ENCODE assay signal across 7 mouse cellular contexts in the genomic region with DNA sequence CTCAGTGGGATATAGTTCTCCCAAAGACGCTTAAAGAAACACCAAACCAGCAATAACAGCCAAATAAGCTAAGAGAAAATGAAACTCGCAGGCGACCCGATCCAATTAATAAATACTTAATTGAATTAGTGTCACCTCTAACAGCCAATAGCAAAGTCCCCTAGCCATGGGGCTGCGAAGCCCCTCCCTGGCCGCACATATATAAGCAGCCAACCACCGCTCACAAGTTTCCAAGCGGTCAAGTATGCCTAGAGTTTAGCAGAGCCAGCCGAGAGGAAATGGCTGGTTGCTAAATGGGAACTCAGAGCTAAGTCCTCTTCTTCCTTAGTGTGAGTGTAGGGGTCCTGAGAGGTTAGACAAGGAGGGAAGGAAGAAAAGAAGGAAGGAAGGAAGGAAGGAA. TPM values are rescaled to one million over a fixed set of nuclear protein-coding genes. Genes with fewer than 3 reads are reported as not detected.
DNase-seq lines count a peak whose midpoint lies in the region; ATAC-seq and TF ChIP-seq lines count a peak whose summit lies in the region.

Gene Eomes (plus strand): TSS at position 252 of the 400 bp plus-strand sequence.

- peak within 1 kb of the TSS; percentile 44 for H3K4me3 ChIP-seq in lung, embryonic 14.5 days (ENCODE audit: low read depth, low read length)
- H3K4me3 ChIP-seq in hindbrain, embryonic 16.5 days (ENCODE audit: low read length), result peak within 1 kb of the TSS; percentile 43
- H3K4me3 ChIP-seq in midbrain, postnatal 0 days (ENCODE audit: low read depth, low read length), result peak within 1 kb of the TSS; percentile 33

- no peak within 1 kb of the TSS for H3K27ac ChIP-seq in lung, embryonic 14.5 days (ENCODE audit: low read depth)
- no peak within 1 kb of the TSS for H3K27ac ChIP-seq in hindbrain, embryonic 16.5 days (ENCODE audit: low read depth, low read length)
- H3K27ac ChIP-seq in midbrain, postnatal 0 days (ENCODE audit: low read depth, low read length), result no peak within 1 kb of the TSS

- no peaks in the 10 kb centered on the region for H3K4me1 ChIP-seq in lung, embryonic 14.5 days (ENCODE audit: insufficient read depth)
- H3K4me1 ChIP-seq in hindbrain, embryonic 16.5 days (ENCODE audit: control insufficient read depth, insufficient read depth, low read depth, low read length), result peaks cover 19% of the 10 kb centered on the region
- H3K4me1 ChIP-seq in midbrain, postnatal 0 days (ENCODE audit: insufficient read depth, low read length), result no peaks in the 10 kb centered on the region

- peaks cover 87% of the 10 kb centered on the region for H3K27me3 ChIP-seq in lung, embryonic 14.5 days (ENCODE audit: insufficient read depth, low read length)
- H3K27me3 ChIP-seq in hindbrain, embryonic 16.5 days (replicated peaks; ENCODE audit: control insufficient read depth, insufficient read depth, low read length), result peaks cover 53% of the 10 kb centered on the region
- H3K27me3 ChIP-seq in midbrain, postnatal 0 days (ENCODE audit: insufficient read depth, low read length), result peaks cover 71% of the 10 kb centered on the region

- WGBS in lung, embryonic 14.5 days, result under 1% methylated on average over 9 of the region's 9 CpGs
- WGBS in hindbrain, embryonic 16.5 days, result 2% methylated on average over 9 of the region's 9 CpGs
- WGBS in midbrain, postnatal 0 days, result 2% methylated on average over 9 of the region's 9 CpGs

- DNase-seq in lung, embryonic 14.5 days, result peak; percentile 44
- DNase-seq in lung, postnatal 25 days (ENCODE audit: low spot score), result no peak
- peak; percentile 47 to 72 for DNase-seq in cerebellum, postnatal 25 days
- peak; percentile 61 for DNase-seq in midbrain, postnatal 0 days (ENCODE audit: low spot score)
- no peak for DNase-seq in adrenal gland, postnatal 25 days
- DNase-seq in ovary, postnatal 36 days (ENCODE audit: low spot score), result no peak

- H3K9ac ChIP-seq in lung, embryonic 14.5 days, result no peak within 1 kb of the TSS
- H3K9ac ChIP-seq in hindbrain, embryonic 16.5 days (ENCODE audit: low read depth, low read length), result peak within 1 kb of the TSS; percentile 48
- H3K9ac ChIP-seq in midbrain, postnatal 0 days (replicated peaks; ENCODE audit: low read length, poor library complexity, severe bottlenecking), result no peak within 1 kb of the TSS

- no peak for TF ChIP-seq CTCF in lung, embryonic 14.5 days (IDR thresholded peaks at IDR 0.05; ENCODE audit: low read depth)
- no peak for TF ChIP-seq CTCF in midbrain, postnatal 0 days (IDR thresholded peaks at IDR 0.05)

- H3K9me3 ChIP-seq in lung, embryonic 14.5 days (ENCODE audit: low read depth, low read length), result no peaks in the 10 kb centered on the region
- H3K9me3 ChIP-seq in hindbrain, embryonic 16.5 days (ENCODE audit: control insufficient read depth, low read length), result no peaks in the 10 kb centered on the region
- no peaks in the 10 kb centered on the region for H3K9me3 ChIP-seq in midbrain, postnatal 0 days (ENCODE audit: low read length)

- peak within 1 kb of the TSS; percentile 72 for H3K4me2 ChIP-seq in lung, embryonic 14.5 days
- H3K4me2 ChIP-seq in hindbrain, embryonic 16.5 days (ENCODE audit: low read length), result peak within 1 kb of the TSS; percentile 61
- peak within 1 kb of the TSS; percentile 45 for H3K4me2 ChIP-seq in midbrain, postnatal 0 days (ENCODE audit: low read depth, low read length, poor library complexity, severe bottlenecking)

- no peaks in the 10 kb centered on the region for H3K36me3 ChIP-seq in lung, embryonic 14.5 days (ENCODE audit: insufficient read depth)
- no peaks in the 10 kb centered on the region for H3K36me3 ChIP-seq in hindbrain, embryonic 16.5 days (ENCODE audit: control insufficient read depth, insufficient read depth, low read length)
- no peaks in the 10 kb centered on the region for H3K36me3 ChIP-seq in midbrain, postnatal 0 days (ENCODE audit: insufficient read depth, low read length)

- no peak for ATAC-seq in lung, embryonic 14.5 days (ENCODE audit: insufficient read depth)
- peak; percentile 50; the same call in 1 of the 2 replicates for ATAC-seq in hindbrain, embryonic 16.5 days
- ATAC-seq in midbrain, postnatal 0 days (ENCODE audit: low FRiP score), result no peak

RNA-seq across cellular contexts. Expression of gene Eomes, which starts in this region (rescaled TPM):
- polyA plus RNA-seq in lung, embryonic 14.5 days (2014; fragmentation: Nextera tagmentation; extraction: Ambion mirVana), result not detected in 2 replicates
- polyA plus RNA-seq in hindbrain, embryonic 16.5 days (2015; fragmentation: Nextera tagmentation; extraction: Ambion mirVana), result 1.9 and 3.1 TPM in 2 replicates
- total RNA-seq in midbrain, postnatal 0 days (2014; rRNA removed), result 0.90 and 2.2 TPM in 2 replicates
- polyA plus RNA-seq in midbrain, postnatal 0 days (2015; fragmentation: Nextera tagmentation; extraction: Ambion mirVana), result 0.15 and 0.19 TPM in 2 replicates
- total RNA-seq in adrenal gland, postnatal 25 days (2021), result 0.09 and 0.43 TPM in 2 replicates

Comparison
In these comparisons a context has a peak if more than half of its experiments do, and no peak if none do; other contexts are left out.
1. Peak in DNase-seq, H3K4me3 ChIP-seq and H3K4me2 ChIP-seq in lung, embryonic 14.5 days; RNA of the gene not detected or under 1 TPM.
2. DNase-seq: peak in cerebellum, postnatal 25 days (2 of 2) and midbrain, postnatal 0 days (single experiment); none in lung, postnatal 25 days (single experiment), adrenal gland, postnatal 25 days (single experiment) and ovary, postnatal 36 days (single experiment).
3. Peak in every context shown above with its lines, with median percentiles within 50 percentile points of each other: H3K4me2 ChIP-seq and H3K4me3 ChIP-seq.